Mouse (Mus musculus): Measurements from ENCODE around the gene Chd3. TPM values are rescaled to one million over a fixed set of nuclear protein-coding genes. Genes with fewer than 3 reads are reported as not detected.

Gene Chd3
- polyA plus RNA-seq, 1 experiment from 2014 or later = 98.3 TPM

DNA sequence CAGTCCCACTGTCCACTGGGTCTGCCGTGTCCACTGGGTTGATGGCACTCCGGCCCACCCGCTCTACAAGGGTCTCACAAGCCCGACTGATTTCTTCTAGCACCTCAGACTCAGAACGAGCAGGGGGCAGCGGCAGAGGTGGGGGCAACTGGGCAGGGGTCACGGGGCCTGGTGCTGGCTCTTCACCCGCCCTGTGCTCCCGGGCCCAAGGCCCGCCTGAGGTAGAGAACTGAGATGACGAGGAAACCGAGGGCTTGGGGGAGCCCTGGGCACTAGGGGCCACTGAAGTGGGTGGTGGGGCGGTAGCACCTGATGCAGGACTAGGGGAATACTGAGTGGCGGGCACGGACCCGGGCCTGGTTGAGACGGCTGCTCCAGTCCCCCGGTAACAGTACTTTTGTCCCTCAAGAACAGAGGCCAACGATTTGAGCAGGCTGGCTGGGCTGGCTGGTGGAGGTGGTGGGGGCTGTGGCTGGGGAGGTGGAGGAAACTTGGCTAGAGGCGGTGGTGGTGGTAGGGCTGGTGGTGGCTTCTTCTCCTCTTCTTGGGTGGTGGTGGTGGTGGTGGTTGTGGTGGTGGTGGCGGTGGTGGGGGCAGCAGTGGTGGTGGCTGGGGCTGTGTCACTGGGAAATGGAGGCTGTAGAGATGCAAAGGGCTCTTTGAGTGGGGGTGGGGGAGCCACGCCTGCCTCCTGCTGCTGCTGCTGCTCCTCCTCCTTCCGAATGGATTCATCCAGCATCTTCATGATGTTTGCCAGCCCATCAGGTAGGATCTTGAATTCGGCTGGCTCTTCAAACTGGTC lies 35.6 kb upstream of the Chd3 start:
- H3K27ac ChIP-seq = no peak overlapping the region
- H3K4me2 ChIP-seq = no peak overlapping the region
- 93% methylated on average over 21 of the region's 24 CpGs for WGBS
- H3K4me1 ChIP-seq = peaks cover 28% of the 10 kb centered on the region
- ATAC-seq (ENCODE audit: low FRiP score) = no peak
- no peaks in the 10 kb centered on the region for H3K9me3 ChIP-seq
- no peak overlapping the region for H3K4me3 ChIP-seq (replicated peaks)
- H3K36me3 ChIP-seq (replicated peaks) = peaks cover 84% of the 10 kb centered on the region
- peaks cover 21% of the 10 kb centered on the region for H3K27me3 ChIP-seq
- H3K9ac ChIP-seq = no peak overlapping the region

DNA sequence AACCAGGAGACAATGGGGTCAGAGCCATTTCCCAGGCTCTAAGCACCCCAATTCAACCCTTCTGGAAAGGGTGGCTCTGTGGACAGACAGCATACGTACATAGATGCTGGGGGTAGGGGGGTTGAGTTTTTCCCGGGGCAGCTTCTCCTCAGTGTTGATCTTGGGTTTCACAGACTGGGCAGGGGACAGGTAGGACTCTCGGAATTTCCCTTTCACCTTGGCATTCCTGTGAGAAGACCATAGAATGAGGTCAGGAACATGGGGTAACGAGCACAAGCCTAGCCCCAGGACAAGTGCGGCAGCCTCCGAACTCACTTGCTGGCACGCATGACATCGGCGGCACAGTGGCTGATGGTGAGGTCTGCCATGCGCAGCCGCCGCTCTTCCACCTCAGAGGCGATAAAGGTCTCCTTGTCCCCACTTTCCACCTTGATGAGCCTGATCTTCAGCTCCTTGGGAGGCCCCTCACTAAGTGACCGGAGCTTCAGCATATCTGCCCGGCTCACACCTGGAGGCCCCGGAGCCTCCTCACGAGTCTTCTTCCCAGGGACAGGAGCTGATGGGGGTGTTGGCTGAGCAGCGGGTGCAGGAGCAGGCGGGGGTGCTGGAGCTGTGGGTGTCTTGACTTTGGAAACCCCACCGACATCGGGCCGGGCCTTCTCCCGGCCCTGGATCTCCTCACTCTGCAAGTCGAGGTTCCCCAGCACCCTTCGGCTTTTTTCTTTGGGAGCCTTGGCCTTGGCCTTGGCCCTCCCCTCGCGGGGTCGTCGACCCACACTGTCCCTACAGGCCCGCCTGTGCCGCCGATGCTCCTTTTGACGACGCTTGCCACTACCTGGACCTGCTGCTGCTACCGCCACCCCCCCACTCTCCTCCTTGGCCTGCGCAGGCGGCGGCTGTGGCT lies 34.7 kb upstream of the Chd3 start:
- no peak overlapping the region for H3K9ac ChIP-seq
- no peak overlapping the region for H3K4me2 ChIP-seq
- H3K27me3 ChIP-seq = peaks cover 24% of the 10 kb centered on the region
- peaks cover 90% of the 10 kb centered on the region for H3K36me3 ChIP-seq (replicated peaks)
- WGBS = 92% methylated on average over 36 of the region's 38 CpGs
- no peak overlapping the region for H3K27ac ChIP-seq
- peaks cover 35% of the 10 kb centered on the region for H3K4me1 ChIP-seq
- no peak for ATAC-seq (ENCODE audit: low FRiP score)
- H3K4me3 ChIP-seq (replicated peaks) = no peak overlapping the region
- no peaks in the 10 kb centered on the region for H3K9me3 ChIP-seq

GRCm38 (mm10) chr11:69401987-69402386 lies 32.8 kb upstream of the Chd3 start:
- Histone ChIP-seq H3K9me3 (no peaks in the 10 kb centered on the region), H3K36me3 (replicated peaks) (peaks cover 81% of the 10 kb centered on the region), H3K27me3 (peaks cover 40% of the 10 kb centered on the region), H3K4me1 (peaks cover 36% of the 10 kb centered on the region), H3K27ac (no peak overlapping the region), H3K4me2 (no peak overlapping the region), H3K9ac (no peak overlapping the region), H3K4me3 (replicated peaks) (no peak overlapping the region)
- ATAC-seq (ENCODE audit: low FRiP score) = no peak
- 81% methylated on average over 12 of the region's 12 CpGs for WGBS

DNA sequence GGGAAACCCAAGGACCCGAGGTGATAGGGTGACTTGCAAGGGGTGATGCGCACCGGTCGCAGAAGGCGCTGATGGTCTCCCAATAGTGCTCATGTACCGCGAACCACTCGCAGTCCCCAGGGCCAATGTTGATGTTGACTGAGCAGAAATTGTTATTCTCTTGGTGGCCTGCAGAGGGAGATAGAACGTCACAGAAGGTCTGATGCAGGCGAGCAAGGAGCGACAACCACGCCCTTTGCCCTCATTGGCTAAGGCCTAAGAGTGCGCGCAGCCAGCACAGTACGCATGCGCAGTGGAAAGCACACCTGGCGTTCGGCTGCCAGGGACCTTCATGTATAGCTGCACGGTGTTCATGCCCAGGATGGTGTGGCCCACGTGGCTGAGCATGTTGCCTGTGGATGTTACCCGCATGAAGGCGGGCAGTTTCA lies 32.0 kb upstream of the Chd3 start:
- no peak overlapping the region; the same call in 1 of the 2 replicates for H3K4me2 ChIP-seq
- H3K4me1 ChIP-seq = peaks cover 44% of the 10 kb centered on the region
- WGBS = 19% methylated on average over 22 of the region's 22 CpGs
- peaks cover 73% of the 10 kb centered on the region for H3K36me3 ChIP-seq (replicated peaks)
- H3K4me3 ChIP-seq (replicated peaks) = no peak overlapping the region
- peaks cover 43% of the 10 kb centered on the region for H3K27me3 ChIP-seq
- H3K27ac ChIP-seq = no peak overlapping the region
- ATAC-seq (ENCODE audit: low FRiP score) = peak; percentile 79
- H3K9me3 ChIP-seq = no peaks in the 10 kb centered on the region
- no peak overlapping the region for H3K9ac ChIP-seq

DNA sequence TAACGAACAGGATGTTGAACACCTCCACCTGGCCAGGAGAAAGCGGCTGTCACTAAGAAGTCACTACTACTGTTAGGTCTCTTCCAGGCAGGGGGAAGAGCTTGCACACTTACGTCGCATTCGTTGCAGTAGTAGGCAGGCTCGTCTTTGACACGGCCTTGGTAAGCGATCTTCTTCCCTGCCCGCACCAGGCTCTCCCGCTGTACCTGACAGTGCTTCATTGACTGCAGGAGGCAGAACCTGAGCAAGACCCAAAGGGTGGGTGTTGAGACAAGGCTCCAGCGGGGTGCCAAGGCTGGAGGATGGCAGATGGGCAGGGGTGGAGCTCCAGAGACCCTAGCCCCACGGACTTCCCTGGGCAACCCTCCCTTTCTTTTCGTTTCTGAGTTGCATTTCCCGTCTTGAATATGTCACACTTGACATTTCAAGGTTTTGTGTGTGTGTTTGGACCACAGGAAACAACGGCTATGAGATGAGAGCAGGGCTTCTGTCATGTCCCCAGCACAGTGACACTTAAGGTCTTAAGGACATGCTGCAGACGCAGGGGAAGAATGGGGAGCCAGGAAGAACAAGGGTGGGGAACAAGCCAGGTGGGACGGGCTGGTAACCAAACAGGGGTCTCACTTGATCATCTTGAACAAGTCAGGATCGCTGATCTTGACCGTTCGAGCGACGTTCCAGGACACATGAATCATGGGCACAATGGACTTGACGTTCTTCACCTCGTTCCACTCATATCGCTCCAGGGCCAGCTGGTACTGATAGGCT lies 31.1 kb upstream of the Chd3 start:
- H3K27ac ChIP-seq = no peak overlapping the region
- WGBS = 76% methylated on average over 25 of the region's 25 CpGs
- no peak overlapping the region; the same call in 1 of the 2 replicates for H3K4me3 ChIP-seq (replicated peaks)

DNA sequence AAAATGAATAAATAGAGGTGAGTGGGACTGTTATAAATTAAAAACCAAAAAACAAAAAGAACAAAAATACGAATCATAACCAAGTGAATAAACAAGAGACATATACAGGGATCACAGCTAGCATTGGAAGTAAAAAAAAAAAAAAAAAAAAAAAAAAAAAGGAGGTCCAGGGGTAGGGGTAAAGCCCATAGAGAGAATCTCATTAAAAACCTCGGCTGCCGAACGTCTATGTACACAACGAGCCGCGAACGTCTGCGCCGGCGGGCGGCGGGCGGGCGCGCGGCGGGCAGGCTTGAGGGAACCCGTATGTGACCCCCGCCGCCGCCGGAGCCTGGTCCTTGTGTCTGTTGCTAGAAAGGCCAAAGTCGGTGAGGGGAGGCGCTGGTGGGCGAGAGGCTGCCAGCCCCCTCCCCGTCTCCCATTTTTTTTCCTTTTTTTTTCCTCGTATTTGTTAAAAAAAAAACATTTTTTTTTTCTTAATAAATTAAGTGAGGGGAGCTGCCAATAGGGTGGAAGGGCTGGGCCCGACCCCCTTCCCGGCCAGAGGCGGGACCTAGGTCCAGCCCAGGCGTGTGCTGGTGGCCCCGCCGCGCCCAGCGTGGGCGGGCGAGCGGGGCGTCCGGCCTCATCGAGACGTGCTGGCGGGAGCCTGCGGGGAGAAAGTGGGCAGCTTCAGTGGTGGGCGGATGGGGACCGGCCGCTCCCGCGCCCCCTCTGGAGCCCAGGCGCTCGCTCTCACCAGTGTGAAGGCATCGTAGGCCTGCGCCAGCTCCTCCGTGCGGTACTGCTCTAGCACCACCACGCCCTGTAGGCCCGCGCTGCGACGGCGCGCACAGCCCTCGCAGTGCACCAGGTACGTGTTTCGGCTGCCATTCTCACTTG lies 30.2 kb upstream of the Chd3 start:
- H3K4me2 ChIP-seq = peak overlapping the region; percentile 24; the same call in 1 of the 2 replicates
- peaks cover 49% of the 10 kb centered on the region for H3K4me1 ChIP-seq
- ATAC-seq (ENCODE audit: low FRiP score) = no peak
- peaks cover 43% of the 10 kb centered on the region for H3K27me3 ChIP-seq
- no peaks in the 10 kb centered on the region for H3K9me3 ChIP-seq
- H3K9ac ChIP-seq = 0 out of 2 replicates have a peak overlapping the region, but pooled peaks have one; percentile 21
- WGBS = 13% methylated on average over 66 of the region's 66 CpGs
- peaks cover 55% of the 10 kb centered on the region for H3K36me3 ChIP-seq (replicated peaks)
- H3K4me3 ChIP-seq (replicated peaks) = no peak overlapping the region; the same call in 1 of the 2 replicates
- H3K27ac ChIP-seq = no peak overlapping the region

More for the DNA sequence above, 31.1 kb upstream of the Chd3 start:
- no peak for ATAC-seq (ENCODE audit: low FRiP score)
- Histone ChIP-seq H3K4me2 (0 out of 2 replicates have a peak overlapping the region, but pooled peaks have one; percentile 24), H3K9ac (0 out of 2 replicates have a peak overlapping the region, but pooled peaks have one; percentile 21), H3K4me1 (peaks cover 46% of the 10 kb centered on the region), H3K9me3 (no peaks in the 10 kb centered on the region), H3K36me3 (replicated peaks) (peaks cover 63% of the 10 kb centered on the region), H3K27me3 (peaks cover 43% of the 10 kb centered on the region)

- peaks cover 53% of the 10 kb centered on the region for H3K4me1 ChIP-seq
- H3K9ac ChIP-seq = peak overlapping the region; percentile 43
Observed at GRCm38 (mm10) chr11:69398486-69399200, 29.4 kb upstream of the Chd3 start.

GRCm38 (mm10) chr11:69398059-69398458 lies 28.9 kb upstream of the Chd3 start, which contains the start of gene Tmem88:
Gene Tmem88, minus strand, starts transcription at chr11:69398234.
- Histone ChIP-seq H3K27me3 (peaks cover 43% of the 10 kb centered on the region), H3K9ac (peak within 1 kb of the TSS; percentile 78), H3K4me1 (peaks cover 53% of the 10 kb centered on the region), H3K4me3 (replicated peaks) (peak within 1 kb of the TSS; percentile 27), H3K4me2 (peak within 1 kb of the TSS; percentile 82), H3K36me3 (replicated peaks) (peaks cover 41% of the 10 kb centered on the region), H3K27ac (peak within 1 kb of the TSS; percentile 46), H3K9me3 (no peaks in the 10 kb centered on the region)
- WGBS = 3% methylated on average over 16 of the region's 16 CpGs
- no peak for ATAC-seq (ENCODE audit: low FRiP score)

More at GRCm38 (mm10) chr11:69398486-69399200, 29.4 kb upstream of the Chd3 start:
- H3K9me3 ChIP-seq = no peaks in the 10 kb centered on the region
- no peak overlapping the region for H3K27ac ChIP-seq
- ATAC-seq (ENCODE audit: low FRiP score) = no peak
- H3K4me2 ChIP-seq = peak overlapping the region; percentile 82
- H3K36me3 ChIP-seq (replicated peaks) = peaks cover 47% of the 10 kb centered on the region
- 12% methylated on average over 21 of the region's 21 CpGs for WGBS
- H3K27me3 ChIP-seq = peaks cover 43% of the 10 kb centered on the region
- peak overlapping the region; percentile 27; the same call in 1 of the 2 replicates for H3K4me3 ChIP-seq (replicated peaks)

- peaks cover 43% of the 10 kb centered on the region for H3K27me3 ChIP-seq
- H3K4me2 ChIP-seq = peak overlapping the region; percentile 82
- peak overlapping the region; percentile 43 for H3K9ac ChIP-seq
- no peaks in the 10 kb centered on the region for H3K9me3 ChIP-seq
- peak overlapping the region; percentile 46 for H3K27ac ChIP-seq
- peak overlapping the region; percentile 27 for H3K4me3 ChIP-seq (replicated peaks)
- peaks cover 37% of the 10 kb centered on the region for H3K36me3 ChIP-seq (replicated peaks)
- H3K4me1 ChIP-seq = peaks cover 53% of the 10 kb centered on the region
- no peak for ATAC-seq (ENCODE audit: low FRiP score)
- 7% methylated on average over 24 of the region's 24 CpGs for WGBS
Observed at GRCm38 (mm10) chr11:69397581-69398057, 28.4 kb upstream of the Chd3 start.

- no peak for ATAC-seq (ENCODE audit: low FRiP score)
- Histone ChIP-seq H3K36me3 (replicated peaks) (peaks cover 33% of the 10 kb centered on the region), H3K27ac (peak overlapping the region; percentile 42; the same call in 1 of the 2 replicates), H3K9ac (peak overlapping the region; percentile 78), H3K9me3 (no peaks in the 10 kb centered on the region), H3K4me3 (replicated peaks) (peak overlapping the region; percentile 66), H3K27me3 (peaks cover 41% of the 10 kb centered on the region), H3K4me1 (peaks cover 53% of the 10 kb centered on the region), H3K4me2 (peak overlapping the region; percentile 82)
- WGBS = 20% methylated on average over 11 of the region's 11 CpGs
Observed at GRCm38 (mm10) chr11:69396772-69397171, 27.6 kb upstream of the Chd3 start.

All from forebrain, embryonic 12.5 days (tissue).